Mouse (Mus musculus) neutrophil, adult 5-6 weeks (primary cell): Measurements from ENCODE around the gene Lipa. TPM values are rescaled to one million over a fixed set of nuclear protein-coding genes. Genes with fewer than 3 reads are reported as not detected.

Source experiments
- ATAC-seq: fragments of 151-379, 151-347 bp; 2 replicates; pipeline ENCODE4 v1.8.0; 2017; ENCODE audit warnings: mild to moderate bottlenecking, moderate TSS enrichment; ENCODE audit not compliant: insufficient number of reproducible peaks, poor library complexity, low FRiP score, severe bottlenecking; ENCODE audit errors: extremely low read depth
- total RNA-seq: library from RNA; stranded (forward); fragments of 200-1000 nt; gene quantifications from 2 replicates; pipeline ENCODE4 v1.2.3, GENCODE M21; 2017

The Lipa gene
- total RNA-seq, 1 experiment from 2014 or later: 36.2 TPM

DNA sequence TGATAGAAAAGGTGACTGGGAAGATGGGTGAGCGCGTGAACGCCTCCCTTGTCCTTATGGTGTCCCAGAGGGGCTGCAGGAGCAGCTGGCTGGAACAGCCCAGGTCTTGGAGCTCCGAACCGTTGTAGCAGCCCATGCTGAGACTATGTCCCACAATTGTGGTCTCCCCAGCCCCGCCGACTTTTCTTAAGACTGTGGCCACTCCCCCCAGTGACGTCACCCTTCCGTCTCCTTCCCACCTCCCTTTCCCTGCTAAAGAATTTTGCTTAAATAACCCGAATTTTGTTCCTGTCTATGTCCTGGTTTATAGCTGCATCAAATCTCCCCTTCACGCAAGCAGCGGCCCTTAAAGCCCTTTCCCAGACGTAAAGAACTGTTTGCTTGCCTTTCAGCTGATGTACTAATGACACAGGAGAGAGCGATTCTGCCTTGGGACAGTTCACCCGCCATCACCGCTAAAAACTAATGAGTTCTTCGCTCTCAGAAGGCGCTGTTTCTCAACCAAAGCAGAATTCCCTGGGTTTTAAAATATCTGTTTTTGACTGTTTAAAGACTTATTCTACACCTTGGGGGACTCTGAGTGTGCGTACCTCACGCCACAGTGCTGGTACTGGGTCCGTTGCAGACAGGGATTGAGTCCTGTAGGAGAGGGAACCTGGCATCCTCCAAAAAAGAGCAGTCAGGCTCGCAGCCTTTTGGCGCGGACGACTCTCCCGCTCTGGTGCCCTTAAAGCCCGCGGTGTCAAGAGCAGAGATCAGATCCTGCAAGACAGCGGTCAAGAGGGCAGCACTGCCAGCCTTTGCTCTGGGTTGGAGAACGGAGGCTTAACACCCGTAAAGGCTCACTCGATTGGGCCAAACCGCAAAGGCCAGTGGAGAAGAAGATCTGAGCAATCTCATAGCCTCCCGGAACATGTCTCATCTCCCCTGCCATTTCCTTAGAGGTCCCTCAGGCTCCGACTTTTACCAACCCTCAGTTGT, 52.0 kb downstream of the Lipa start, which contains the start of gene Ch25h:
Gene Ch25h (minus strand): TSS at position 174 of the 981 bp plus-strand sequence.
- no peak for ATAC-seq

DNA sequence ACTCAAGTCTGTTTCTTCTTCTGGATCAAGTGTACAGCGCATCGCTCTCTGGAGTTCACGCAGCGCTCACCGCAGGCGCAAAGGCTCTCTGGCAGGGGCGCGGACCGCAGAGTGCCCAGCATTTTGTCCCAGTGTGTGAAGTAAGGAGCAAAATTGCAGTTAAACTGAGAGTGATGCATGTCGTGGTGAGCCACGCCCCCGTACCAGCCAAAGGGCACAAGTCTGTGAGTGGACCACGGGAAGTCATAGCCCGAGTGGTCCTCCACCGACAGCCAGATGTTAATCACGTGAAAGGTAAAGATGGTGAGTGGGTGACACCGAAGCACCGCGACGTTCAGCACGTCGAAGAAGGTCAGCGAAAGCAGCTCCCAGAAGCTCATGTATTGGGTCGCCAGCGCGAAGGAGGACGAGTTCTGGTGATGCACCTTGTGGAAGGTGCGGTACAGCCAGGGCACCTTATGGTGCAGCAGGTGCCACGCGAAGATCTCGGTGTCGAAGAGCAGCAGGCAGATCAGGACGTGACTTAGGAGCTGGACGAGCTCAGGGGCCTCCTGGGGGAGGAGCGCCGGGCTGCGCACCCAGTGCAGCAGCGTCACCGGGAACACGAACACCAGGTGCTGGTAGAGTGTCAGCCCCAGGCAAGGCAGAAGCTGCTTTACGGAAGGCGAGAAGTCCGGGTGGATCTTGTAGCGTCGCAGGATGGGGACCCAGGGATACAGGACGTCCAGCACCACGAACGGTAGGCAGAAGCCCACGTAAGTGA, 52.9 kb downstream of the Lipa start:
- peak; percentile 25; the same call in 1 of the 2 replicates for ATAC-seq

DNA sequence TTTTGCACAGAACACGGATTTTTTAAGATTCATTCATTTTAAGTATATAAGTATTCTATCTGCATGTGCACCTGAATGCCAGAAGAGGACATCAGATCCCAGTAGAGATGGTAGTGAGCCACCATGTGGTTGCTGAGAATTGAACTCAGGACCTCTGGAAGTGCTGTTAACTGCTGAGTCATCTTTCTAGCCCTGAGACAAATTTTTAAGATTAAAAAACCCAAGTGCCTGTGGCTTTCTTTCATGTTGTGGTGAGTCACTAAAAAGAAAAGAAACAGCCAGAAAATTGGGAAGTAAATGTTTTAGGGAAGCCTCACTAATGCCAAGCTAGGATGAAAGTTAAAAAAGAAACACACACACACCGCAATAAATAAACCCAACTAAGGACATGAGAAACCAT, 55.6 kb downstream of the Lipa start:
- no peak for ATAC-seq

DNA sequence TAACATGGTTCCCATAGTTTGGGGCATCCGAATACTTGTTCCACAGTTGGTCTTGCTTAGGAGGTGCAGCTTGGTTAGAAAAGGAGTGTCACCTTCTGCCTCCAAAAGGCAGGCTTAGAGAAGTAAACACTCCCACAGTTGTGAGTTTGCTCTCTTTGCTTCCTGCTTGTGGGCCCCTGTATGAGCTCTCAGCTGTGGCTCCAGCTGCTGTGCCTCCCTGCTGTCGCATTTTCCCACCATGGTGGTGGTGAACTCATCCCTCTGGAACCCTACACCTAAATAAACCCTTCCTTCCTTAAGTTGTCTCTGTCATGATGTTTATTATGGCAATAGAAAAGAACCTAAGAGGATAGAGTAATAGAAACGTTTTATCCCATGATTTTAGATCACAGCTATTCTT, 58.5 kb downstream of the Lipa start:
- no peak for ATAC-seq

DNA sequence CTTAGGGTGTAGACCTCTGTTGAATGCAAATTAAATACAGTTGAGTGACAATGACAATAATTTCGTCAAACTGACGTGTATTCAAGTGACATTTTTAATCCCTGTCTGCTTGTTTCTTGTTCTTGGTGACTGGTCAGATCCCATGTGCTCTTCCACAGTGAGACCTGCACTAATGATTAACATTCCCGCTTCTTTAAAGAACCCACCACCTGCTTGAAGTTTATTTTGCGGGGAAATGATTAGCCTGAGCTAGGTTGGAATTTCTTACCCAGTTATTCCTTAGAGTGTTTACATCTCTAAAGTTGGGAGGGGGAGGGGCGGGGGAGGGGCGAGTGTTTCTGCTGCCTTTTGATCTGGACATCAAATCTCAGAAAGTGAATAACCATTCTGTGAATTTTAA, 59.1 kb downstream of the Lipa start:
- ATAC-seq: no peak

DNA sequence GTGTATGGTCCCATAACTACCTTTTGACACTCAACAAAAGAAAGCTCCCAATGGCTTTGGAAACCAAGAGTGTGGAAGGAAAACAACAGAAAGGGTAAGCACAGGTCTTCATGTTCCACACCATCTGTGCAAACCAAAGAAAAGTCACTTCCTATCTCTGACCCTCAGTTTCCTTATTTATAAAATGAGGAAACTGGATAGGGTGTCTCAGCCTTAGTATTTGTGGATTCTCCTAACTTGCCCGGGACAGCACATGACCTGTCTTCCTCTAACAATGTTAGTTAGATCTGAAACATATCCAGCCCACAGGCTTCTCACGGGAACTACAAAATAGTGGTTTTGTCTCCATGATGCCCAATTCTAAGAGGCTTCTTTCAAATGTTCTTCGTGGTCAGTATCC, 62.8 kb downstream of the Lipa start:
- ATAC-seq: no peak

DNA sequence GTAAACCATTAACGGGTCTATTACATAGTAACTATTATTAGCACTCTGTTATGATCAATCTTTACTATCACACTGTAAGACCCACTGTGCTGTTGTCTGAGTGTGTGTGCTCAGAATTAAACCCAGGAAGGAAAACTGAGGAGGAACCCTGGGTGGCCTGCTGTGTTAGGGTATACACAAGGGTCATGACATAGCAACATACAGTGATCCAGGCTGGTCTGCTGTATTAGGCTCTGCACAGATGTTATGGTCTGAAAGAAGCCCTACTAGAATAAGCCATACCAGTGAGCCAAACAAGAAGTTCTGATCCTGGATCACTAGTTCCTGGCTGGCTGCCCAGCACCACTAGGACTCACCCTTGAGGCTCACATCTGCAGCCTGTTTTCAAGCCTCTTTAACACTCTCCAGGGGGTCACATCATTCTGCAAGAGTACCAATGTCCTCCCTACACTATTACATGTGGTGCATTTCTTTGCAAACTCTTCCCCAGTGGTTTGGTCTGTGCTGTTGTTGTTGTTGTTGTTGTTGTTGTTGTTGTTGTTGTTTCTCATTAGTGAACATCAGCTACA, 65.7 kb downstream of the Lipa start:
- no peak for ATAC-seq

DNA sequence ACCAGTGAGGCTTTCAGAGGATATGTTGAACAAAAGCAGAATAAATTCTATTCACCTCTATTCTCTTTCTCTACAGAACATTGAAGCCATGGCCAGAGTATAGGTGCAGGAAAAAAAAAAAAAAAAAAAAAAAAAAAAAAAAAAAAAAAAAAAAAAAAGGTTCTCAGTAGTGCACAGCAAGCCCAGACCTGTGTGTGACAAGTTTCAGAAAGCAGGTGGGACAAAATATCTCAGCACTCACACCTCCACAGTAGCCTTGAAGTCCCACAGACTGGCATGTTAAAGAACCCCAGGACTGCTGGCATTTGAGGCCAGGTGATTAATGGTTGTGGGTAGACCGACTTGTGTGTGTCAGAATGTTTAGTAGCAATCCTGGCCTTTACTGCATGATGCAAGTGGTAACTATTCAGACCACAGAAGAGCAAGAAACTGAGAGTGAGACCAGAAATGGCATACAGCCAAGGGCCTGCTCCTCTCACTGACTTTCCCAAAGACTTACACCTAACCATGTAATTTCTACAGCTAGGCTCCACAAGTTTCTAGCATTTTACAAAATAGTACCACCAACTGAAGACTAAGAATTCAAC, 76.4 kb downstream of the Lipa start:
- no peak for ATAC-seq

DNA sequence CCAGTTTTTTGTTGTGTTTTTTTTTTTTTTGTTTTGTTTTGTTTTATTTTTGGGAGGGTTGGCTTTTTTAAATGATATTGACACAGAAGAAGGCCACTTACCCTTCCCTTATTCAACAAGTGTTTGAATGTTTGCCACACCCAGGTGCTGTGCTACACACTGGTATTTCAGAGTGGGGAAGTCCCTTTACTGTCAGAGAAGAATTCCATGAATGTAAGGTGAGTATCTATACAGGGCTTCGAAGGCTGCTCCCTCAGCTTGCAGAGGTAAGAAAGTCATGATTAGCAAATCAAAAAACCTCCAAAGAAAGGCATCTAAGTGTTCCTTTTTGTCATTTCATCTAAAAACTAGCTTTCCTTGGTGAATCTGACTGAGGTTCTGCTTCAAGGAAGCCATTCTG, 78.4 kb downstream of the Lipa start:
- ATAC-seq: no peak

DNA sequence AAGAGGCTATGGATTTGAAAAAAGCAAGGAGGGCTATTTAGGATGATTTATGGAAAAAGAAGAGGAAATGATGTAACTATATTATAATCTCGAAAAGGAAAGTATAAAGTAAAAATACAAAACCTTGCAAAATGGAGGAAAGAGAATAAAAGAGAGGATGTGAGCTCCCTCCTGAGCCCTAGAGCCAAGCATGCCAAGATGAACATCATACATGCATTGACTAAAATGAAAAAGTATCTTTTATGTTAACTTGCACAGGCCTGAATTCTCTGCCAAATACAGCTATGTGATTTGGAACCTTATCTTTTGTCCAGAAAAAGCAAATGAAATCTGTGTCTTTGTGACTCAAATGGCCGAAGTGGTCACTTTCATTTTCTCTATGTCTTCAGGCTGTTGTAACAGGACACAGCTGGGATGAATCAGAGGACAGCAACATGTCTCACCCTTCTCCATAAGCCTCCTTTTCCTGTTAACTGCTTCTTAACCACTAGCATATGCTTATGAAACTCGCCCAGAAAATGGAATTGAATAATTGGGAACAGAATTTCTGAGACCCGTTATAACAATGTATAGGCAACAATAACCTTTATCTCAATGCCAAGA, 81.8 kb downstream of the Lipa start:
- no peak for ATAC-seq

DNA sequence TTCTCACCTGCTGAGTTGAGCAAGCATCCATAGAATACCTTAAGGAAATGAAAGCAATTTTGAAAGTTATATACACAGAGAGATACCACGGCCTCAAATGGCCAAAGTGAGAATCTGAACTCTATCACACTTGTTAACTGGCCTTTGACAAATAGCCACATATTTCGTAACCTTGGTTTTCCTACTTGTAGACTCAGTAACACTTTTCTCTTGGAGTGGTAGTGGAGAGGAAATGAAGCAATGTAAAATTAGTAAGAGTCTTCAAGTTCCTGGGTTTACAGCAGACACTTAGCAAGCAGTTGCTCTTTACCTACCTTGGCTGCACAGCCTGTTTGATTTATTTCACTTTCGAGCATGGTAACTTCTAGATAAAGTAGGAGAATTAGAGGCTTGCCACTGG, 82.5 kb downstream of the Lipa start:
- no peak for ATAC-seq

Other genes with a start within 250 kb of the Lipa start
- gene Fas, start 236.8 kb downstream of the Lipa start, total RNA-seq: 63.4 and 64.6 TPM in 2 replicates
- gene Ch25h, start 52.3 kb downstream of the Lipa start, total RNA-seq: not detected in 2 replicates
- 27.8 and 32.2 TPM in 2 replicates for gene Ifit2, start 23.2 kb upstream of the Lipa start, total RNA-seq
- gene Ifit3, start 56.1 kb upstream of the Lipa start, total RNA-seq: 102 and 104 TPM in 2 replicates
- 40.4 and 41.9 TPM in 2 replicates for gene Ifit1bl1, start 74.5 kb upstream of the Lipa start, total RNA-seq
- 46.0 and 50.7 TPM in 2 replicates for gene Ifit3b, start 80.5 kb upstream of the Lipa start, total RNA-seq
- 24.3 and 27.7 TPM in 2 replicates for gene Ifit1bl2, start 113.3 kb upstream of the Lipa start, total RNA-seq
- 36.0 and 37.7 TPM in 2 replicates for gene Ifit1, start 113.4 kb upstream of the Lipa start, total RNA-seq
- gene Slc16a12, start 219.8 kb upstream of the Lipa start, total RNA-seq: 0.61 TPM in 1 of 2 replicates, not detected in the other